Mouse (Mus musculus) myocyte (in vitro differentiated cells): Measurements from ENCODE around the gene Kcnip2.

Source experiments
- CEBPB ChIP-seq: IDR thresholded peaks from 2 replicates; pipeline ENCODE4 v1.6.1; 2011; ENCODE audit warnings: mild to moderate bottlenecking, moderate library complexity; ENCODE audit not compliant: poor library complexity, insufficient read depth, severe bottlenecking
- E2F4 ChIP-seq: IDR thresholded peaks from one replicate; pipeline ENCODE4 v1.6.1; 2011; ENCODE audit warnings: mild to moderate bottlenecking, control low read depth, moderate library complexity; ENCODE audit not compliant: insufficient read depth
- MAX ChIP-seq: IDR thresholded peaks from one replicate; pipeline ENCODE4 v1.6.1; 2011; ENCODE audit warnings: low read depth, mild to moderate bottlenecking, control low read depth
- MYOG ChIP-seq, 3 experiments: IDR thresholded peaks; one replicate each; pipeline ENCODE4 v1.6.1; 2011; ENCODE audit warnings: control low read depth in 2 of 3, low read depth in 2 of 3, mild to moderate bottlenecking in 2 of 3; ENCODE audit not compliant: insufficient read length in 2 of 3, control insufficient read depth in 1 of 3, insufficient read depth in 1 of 3
- POLR2A ChIP-seq: IDR thresholded peaks from one replicate; pipeline ENCODE4 v1.6.1; 2011; ENCODE audit warnings: low read depth, mild to moderate bottlenecking, control low read depth, moderate library complexity; ENCODE audit not compliant: insufficient read length
- POLR2AphosphoS2 ChIP-seq: IDR thresholded peaks from one replicate; pipeline ENCODE4 v1.6.1; 2011; ENCODE audit warnings: low read depth, control low read depth; ENCODE audit not compliant: insufficient read length
- SRF ChIP-seq: IDR thresholded peaks from one replicate; pipeline ENCODE4 v1.6.1; 2011; ENCODE audit warnings: low read depth; ENCODE audit not compliant: control insufficient read depth, insufficient read length
- TCF12 ChIP-seq: IDR thresholded peaks from one replicate; pipeline ENCODE4 v1.6.1; 2011; ENCODE audit warnings: mild to moderate bottlenecking, control low read depth; ENCODE audit not compliant: poor library complexity, insufficient read depth, severe bottlenecking
- USF1 ChIP-seq: IDR thresholded peaks from one replicate; pipeline ENCODE4 v1.6.1; 2011; ENCODE audit warnings: low read depth, mild to moderate bottlenecking, control low read depth, moderate library complexity

GRCm38 (mm10) chr19:45847016-45847732 lies 31.3 kb upstream of the Kcnip2 start:
- TF ChIP-seq MYOG (IDR thresholded peaks at IDR 0.05; ENCODE audit: control insufficient read depth in 1 of 3, insufficient read depth in 1 of 3, insufficient read length in 2 of 3, low read depth in 2 of 3) (no peak), MAX (no peak), POLR2AphosphoS2 (no peak), E2F4 (no peak), POLR2A (no peak), CEBPB (no peak), TCF12 (no peak), USF1 (no peak), SRF (no peak)
